Mouse (Mus musculus) heart, embryonic 14.5 days (tissue): Measurements from ENCODE around the gene Tbc1d2. TPM values are rescaled to one million over a fixed set of nuclear protein-coding genes. Genes with fewer than 3 reads are reported as not detected.

Experiments used
- ATAC-seq: fragments of 200-750 bp; cut with Nextera tagmentation; 2 replicates; pipeline ENCODE4 v1.8.0; 2017; ENCODE audit warnings: low read depth, moderate TSS enrichment; ENCODE audit not compliant: insufficient number of reproducible peaks, insufficient read depth, low FRiP score
- H3K27ac ChIP-seq, 2 experiments: fragments of 200-500 bp in 1 of 2; fragments of 300-500 bp in 1 of 2; sonication (generic) in 1 of 2; replicated peaks in 1 of 2; 2 replicates each; pipeline ENCODE4 v1.5.1; 2012 to 2014; ENCODE audit warnings: low read depth in 2 of 2, low read length in 2 of 2, control low read depth in 1 of 2, mild to moderate bottlenecking in 1 of 2, mixed read lengths in 1 of 2; ENCODE audit not compliant: control insufficient read depth in 1 of 2, insufficient read depth in 1 of 2
- H3K27me3 ChIP-seq: fragments of 300-500 bp; sonication (generic); 2 replicates; pipeline ENCODE4 v1.6.1; 2014; ENCODE audit warnings: mild to moderate bottlenecking, low read length, control low read depth; ENCODE audit not compliant: control insufficient read depth, insufficient read depth
- H3K36me3 ChIP-seq: fragments of 300-500 bp; sonication (generic); 2 replicates; pipeline ENCODE4 v1.6.1; 2014; ENCODE audit warnings: mild to moderate bottlenecking, control low read depth, low read length, mixed read lengths; ENCODE audit not compliant: control insufficient read depth, insufficient read depth
- H3K4me1 ChIP-seq, 2 experiments: fragments of 200-500 bp in 1 of 2; fragments of 300-500 bp in 1 of 2; sonication (generic) in 1 of 2; 2 replicates each; pipeline ENCODE4 v1.6.1; 2012 to 2014; ENCODE audit warnings: low read length in 2 of 2, control low read depth in 1 of 2, mixed read lengths in 1 of 2; ENCODE audit not compliant: control insufficient read depth in 2 of 2, insufficient read depth in 2 of 2
- H3K4me2 ChIP-seq: fragments of 300-500 bp; sonication (generic); 2 replicates; pipeline ENCODE4 v1.6.1; 2014; ENCODE audit warnings: mild to moderate bottlenecking, low read length
- H3K4me3 ChIP-seq, 2 experiments: fragments of 200-500 bp in 1 of 2; fragments of 300-500 bp in 1 of 2; sonication (generic) in 1 of 2; 2 replicates each; pipeline ENCODE4 v1.5.1; 2012 to 2014; ENCODE audit warnings: low read length in 2 of 2, mild to moderate bottlenecking in 2 of 2, control low read depth in 1 of 2, low read depth in 1 of 2, moderate library complexity in 1 of 2; ENCODE audit not compliant: control insufficient read depth in 1 of 2, insufficient read depth in 1 of 2
- H3K9ac ChIP-seq: fragments of 300-500 bp; sonication (generic); 2 replicates; pipeline ENCODE4 v1.6.1; 2014; ENCODE audit warnings: mild to moderate bottlenecking, low read length
- H3K9me3 ChIP-seq: fragments of 300-500 bp; sonication (generic); 2 replicates; pipeline ENCODE4 v1.6.1; 2016; ENCODE audit warnings: low read length, control low read depth; ENCODE audit not compliant: control insufficient read depth
- WGBS: fragments of 180-500 bp; shearing (Covaris S2); extraction: QIAGEN DNeasy Blood & Tissue Kit; methylation state at CpG from one replicate; pipeline ENCODE4 v1.1.7; 2014; 5-methylcytosine and 5-hydroxymethylcytosine counted together
- polyA plus RNA-seq: library from polyadenylated mRNA; unstranded; fragments of >200 nt; fragmentation: Nextera tagmentation; extraction: Ambion mirVana; gene quantifications from 2 replicates; pipeline ENCODE4 v1.2.1, GENCODE M21; 2014

The Tbc1d2 gene
- polyA plus RNA-seq, 1 experiment from 2014 or later: 0.26 TPM

DNA sequence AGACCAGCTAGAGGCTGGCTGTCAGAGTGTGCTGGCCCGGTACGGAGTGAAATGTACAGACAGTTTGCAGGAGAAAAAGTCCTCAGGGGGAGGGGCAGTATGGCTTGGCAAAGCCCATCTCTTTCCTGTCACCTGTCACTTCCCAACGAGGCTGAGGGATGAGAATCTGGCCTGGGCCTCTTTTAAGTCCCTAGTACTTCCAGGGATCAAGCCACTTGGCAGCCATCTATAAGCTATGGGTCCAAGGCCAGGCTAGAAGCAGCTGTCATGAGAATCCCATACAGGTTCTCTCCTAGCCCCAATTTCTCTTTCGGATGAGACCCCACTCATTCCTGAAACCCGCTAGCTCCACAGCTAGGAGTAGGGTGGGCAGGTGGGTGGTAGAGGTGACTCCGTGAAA, 53.6 kb downstream of the Tbc1d2 start:
- H3K9me3 ChIP-seq: no peaks in the 10 kb centered on the region
- peaks cover 2 to 4% of the 10 kb centered on the region in 2 experiments; a peak in 2 of 4 replicates for H3K4me1 ChIP-seq
- H3K36me3 ChIP-seq: no peaks in the 10 kb centered on the region
- no peak overlapping the region for H3K9ac ChIP-seq
- H3K27me3 ChIP-seq: peaks cover 46% of the 10 kb centered on the region
- ATAC-seq: no peak
- 66% methylated on average over 6 of the region's 6 CpGs for WGBS
- no peak overlapping the region for H3K4me3 ChIP-seq
- no peak overlapping the region for H3K4me2 ChIP-seq
- H3K27ac ChIP-seq: no peak overlapping the region

DNA sequence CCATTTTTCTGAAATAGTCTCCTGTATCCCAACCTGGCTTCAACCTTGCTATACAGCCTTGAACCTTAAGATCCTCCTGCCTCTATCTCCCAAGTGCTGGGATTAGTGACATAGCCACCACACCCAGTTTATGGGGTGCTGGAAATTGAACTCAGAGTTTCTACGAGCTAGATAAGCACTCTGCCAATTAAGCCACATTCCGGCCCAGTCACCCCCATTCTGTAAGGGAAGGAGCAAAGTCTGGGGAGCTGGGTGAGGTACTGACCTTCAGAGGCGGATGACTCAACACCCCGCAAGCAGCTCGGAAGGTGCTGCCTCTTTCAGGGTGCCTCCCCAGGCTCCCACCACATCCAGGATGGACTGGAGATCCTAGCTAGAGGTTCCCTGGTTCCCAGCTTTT, 55.9 kb downstream of the Tbc1d2 start:
- peaks cover 23% of the 10 kb centered on the region for H3K27me3 ChIP-seq
- H3K4me2 ChIP-seq: no peak overlapping the region
- WGBS: 78% methylated on average over 5 of the region's 5 CpGs
- no peak for ATAC-seq
- no peaks in the 10 kb centered on the region for H3K9me3 ChIP-seq
- peaks cover 0 to 2% of the 10 kb centered on the region in 2 experiments; a peak in 1 of 4 replicates for H3K4me1 ChIP-seq
- no peak overlapping the region for H3K9ac ChIP-seq
- H3K27ac ChIP-seq: no peak overlapping the region
- H3K4me3 ChIP-seq: no peak overlapping the region
- no peaks in the 10 kb centered on the region for H3K36me3 ChIP-seq

DNA sequence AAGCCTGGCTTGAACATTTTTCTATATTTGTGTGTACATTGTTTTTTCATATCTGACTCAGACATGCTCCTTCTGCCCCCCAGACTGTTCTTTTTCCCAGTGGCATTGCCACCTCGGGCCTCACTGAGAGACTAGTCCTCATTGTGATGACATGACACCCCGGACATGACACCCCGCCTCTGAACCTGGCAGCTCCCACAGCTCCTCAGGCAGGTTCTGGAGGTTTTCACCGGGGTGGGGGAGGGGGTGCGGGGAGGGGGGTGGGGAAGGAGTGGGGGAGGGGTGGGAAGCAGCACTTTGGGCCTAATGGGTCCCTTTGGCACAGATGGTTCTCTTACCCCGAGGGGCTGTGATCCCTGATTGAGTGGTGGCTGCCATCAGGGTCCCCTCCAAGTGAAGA, 56.5 kb downstream of the Tbc1d2 start:
- Histone ChIP-seq H3K9me3 (no peaks in the 10 kb centered on the region), H3K36me3 (no peaks in the 10 kb centered on the region), H3K27me3 (peaks cover 19% of the 10 kb centered on the region), H3K27ac (no peak overlapping the region), H3K4me1 (peaks cover 0 to 2% of the 10 kb centered on the region in 2 experiments; a peak in 1 of 4 replicates), H3K9ac (no peak overlapping the region), H3K4me2 (no peak overlapping the region), H3K4me3 (no peak overlapping the region)
- no peak for ATAC-seq
- WGBS: 22% methylated on average over 6 of the region's 6 CpGs

DNA sequence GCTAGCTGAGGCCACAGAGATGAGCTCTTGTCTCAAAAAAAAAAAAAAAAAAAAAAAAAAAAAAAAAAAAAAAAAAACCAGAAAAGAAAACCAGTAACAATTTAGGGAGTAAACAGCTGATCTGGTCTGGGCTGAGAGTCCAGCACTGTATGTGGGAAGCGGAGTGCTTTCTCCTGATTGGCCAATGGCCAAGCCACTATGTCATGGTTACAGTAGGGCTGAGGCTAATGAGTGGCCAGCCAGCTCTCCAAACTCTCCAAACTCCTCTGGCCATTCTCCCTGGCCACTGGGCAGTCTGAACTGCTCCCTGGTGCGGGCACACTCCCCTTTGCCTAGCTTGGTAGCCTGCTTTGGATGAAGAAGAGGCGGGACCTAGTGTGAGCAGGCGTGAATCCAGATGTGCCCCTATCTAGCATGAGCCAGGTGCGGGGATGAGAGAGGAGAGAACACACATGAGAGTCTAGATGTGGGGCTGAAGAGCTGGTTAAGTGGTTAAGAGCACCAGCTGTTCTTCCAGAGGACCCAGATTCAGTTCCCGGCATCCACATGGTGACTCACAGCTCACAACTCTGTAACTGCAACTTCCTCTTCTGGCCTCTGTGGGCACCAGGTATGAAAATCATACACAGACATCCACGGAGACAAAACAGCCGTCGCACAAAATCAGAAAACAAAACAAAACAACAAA, 58.0 kb downstream of the Tbc1d2 start:
- peaks cover 4 to 5% of the 10 kb centered on the region in 2 experiments; a peak in 2 of 4 replicates for H3K4me1 ChIP-seq
- 85% methylated on average over 9 of the region's 9 CpGs for WGBS

DNA sequence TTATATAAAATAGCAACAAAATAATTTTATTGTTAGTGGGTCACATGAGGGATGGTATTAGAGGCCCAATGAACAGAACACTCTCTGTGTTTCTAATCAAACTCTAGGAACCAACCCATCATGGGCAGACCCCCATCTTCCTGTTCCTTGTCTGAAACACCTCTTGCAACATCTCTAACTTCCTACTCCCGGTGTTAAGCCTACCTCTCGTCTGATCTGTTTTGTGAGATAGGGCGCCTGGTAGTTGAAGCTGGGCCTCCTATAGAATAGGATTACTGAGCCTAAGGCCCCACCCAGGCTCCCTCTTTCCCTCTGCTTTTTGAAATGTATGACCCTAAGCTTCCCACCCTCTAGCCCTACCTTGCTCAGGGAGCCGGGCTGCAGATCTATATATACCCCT, 59.2 kb downstream of the Tbc1d2 start:
- no peaks in the 10 kb centered on the region for H3K36me3 ChIP-seq
- H3K27me3 ChIP-seq: 0 out of 2 replicates have a peak, but pooled peaks cover under 1% of the 10 kb centered on the region
- no peak overlapping the region for H3K9ac ChIP-seq
- H3K27ac ChIP-seq: no peak overlapping the region
- peaks cover 12 to 13% of the 10 kb centered on the region in 2 experiments for H3K4me1 ChIP-seq
- no peaks in the 10 kb centered on the region for H3K9me3 ChIP-seq
- no peak overlapping the region for H3K4me2 ChIP-seq
- H3K4me3 ChIP-seq: no peak overlapping the region
- 39% methylated on average over 4 of the region's 4 CpGs for WGBS
- no peak for ATAC-seq

More for the DNA sequence above, 58.0 kb downstream of the Tbc1d2 start:
- ATAC-seq: no peak
- Histone ChIP-seq H3K9ac (no peak overlapping the region), H3K4me2 (no peak overlapping the region), H3K27ac (no peak overlapping the region), H3K9me3 (no peaks in the 10 kb centered on the region), H3K27me3 (0 out of 2 replicates have a peak, but pooled peaks cover 4% of the 10 kb centered on the region), H3K36me3 (no peaks in the 10 kb centered on the region), H3K4me3 (no peak overlapping the region)

DNA sequence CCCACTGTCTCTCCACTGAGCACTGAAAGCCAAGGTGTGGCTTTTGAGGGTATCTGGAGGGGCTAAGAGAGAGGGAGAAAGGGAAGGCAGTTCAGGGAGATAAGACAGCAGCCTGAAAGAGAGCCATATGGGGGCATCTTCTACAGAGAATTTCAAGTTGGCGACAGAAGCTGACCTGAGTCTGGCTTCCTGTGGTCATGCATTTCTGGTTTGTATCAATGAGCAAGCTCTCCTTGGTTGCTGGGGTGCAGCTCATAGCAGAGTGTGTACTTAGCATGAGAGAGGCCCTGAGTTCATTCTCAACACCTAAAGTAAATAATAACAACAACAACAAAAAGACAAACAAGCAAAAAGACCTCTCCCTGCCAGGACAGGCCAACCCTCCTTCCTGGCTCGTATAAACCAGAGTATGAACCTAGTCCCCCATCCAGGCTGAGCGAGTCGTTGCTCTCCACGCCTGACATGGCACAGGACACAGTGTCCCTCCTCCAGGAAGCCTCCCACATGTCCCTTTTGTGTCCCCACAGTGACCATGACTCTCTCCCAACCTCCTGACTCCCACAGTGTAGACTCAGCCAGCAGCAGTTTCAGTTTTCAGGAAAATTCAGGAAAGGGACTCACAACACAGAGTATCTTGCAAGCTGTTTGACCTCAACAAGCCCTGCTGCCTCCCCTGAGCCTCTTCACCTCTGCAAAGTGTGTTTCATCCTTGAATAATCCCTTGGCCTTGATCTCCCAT, 59.9 kb downstream of the Tbc1d2 start:
- WGBS: 52% methylated on average over 5 of the region's 5 CpGs
- no peak overlapping the region for H3K27ac ChIP-seq
- ATAC-seq: no peak

DNA sequence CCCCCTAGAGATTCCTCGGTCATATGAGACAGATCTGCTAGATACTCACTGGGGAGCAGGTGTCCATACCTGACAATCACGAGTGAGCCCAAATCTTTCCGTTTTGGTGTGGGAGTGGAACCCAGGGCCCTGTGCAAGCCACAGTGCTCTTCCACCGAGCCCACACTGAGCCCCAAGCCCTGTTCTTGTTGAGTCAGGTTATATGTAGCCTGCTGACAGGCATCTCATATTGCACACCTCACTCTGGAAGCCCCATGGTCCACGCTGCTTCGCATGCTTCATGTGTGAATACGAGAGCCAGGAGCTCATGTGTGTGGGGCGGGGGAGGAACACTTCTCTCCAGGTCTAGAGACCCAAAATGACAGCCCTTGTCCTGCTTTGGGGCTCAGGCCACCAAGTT, 60.9 kb downstream of the Tbc1d2 start:
- WGBS: 77% methylated on average over 8 of the region's 8 CpGs
- Histone ChIP-seq H3K9ac (no peak overlapping the region), H3K4me3 (no peak overlapping the region)

More for the DNA sequence above, 59.9 kb downstream of the Tbc1d2 start:
- Histone ChIP-seq H3K9ac (no peak overlapping the region), H3K4me2 (no peak overlapping the region), H3K9me3 (no peaks in the 10 kb centered on the region), H3K4me3 (no peak overlapping the region), H3K4me1 (peaks cover 13 to 16% of the 10 kb centered on the region in 2 experiments), H3K27me3 (no peaks in the 10 kb centered on the region), H3K36me3 (no peaks in the 10 kb centered on the region)

More for the DNA sequence above, 60.9 kb downstream of the Tbc1d2 start:
- ATAC-seq: no peak
- Histone ChIP-seq H3K36me3 (no peaks in the 10 kb centered on the region), H3K9me3 (no peaks in the 10 kb centered on the region), H3K4me1 (peaks cover 13 to 16% of the 10 kb centered on the region in 2 experiments), H3K27me3 (no peaks in the 10 kb centered on the region), H3K4me2 (no peak overlapping the region), H3K27ac (no peak overlapping the region)
